Mouse (Mus musculus) liver, adult 10 weeks (tissue): Measurements from ENCODE around the gene Meis2. TPM values are rescaled to one million over a fixed set of nuclear protein-coding genes. Genes with fewer than 3 reads are reported as not detected.

Experiments
- polyA plus RNA-seq: library from polyadenylated mRNA; stranded (reverse); fragments of 350-450 nt; fragmentation: Illumina TruSeq; extraction: RNeasy Lipid Tissue Mini Kit (QIAGEN cat#74804); gene quantifications from one replicate; pipeline ENCODE4 v1.2.3, GENCODE M21; 2014; ENCODE audit warnings: low read depth, low replicate concordance

Gene Meis2
- 6.6 TPM for polyA plus RNA-seq

GRCm38 (mm10) chr2:116065570-116066005, at the start of gene Meis2:
Gene Meis2 (minus strand): TSS chr2:116065839.

